Mouse (Mus musculus) adipocyte (in vitro differentiated cells): ENCODE data around the gene Cenpp.

Source experiments
- DNase-seq: peaks from one replicate; pipeline ENCODE4 v3.0.0-alpha.2; 2016; ENCODE audit warnings: low spot score

Gene Cenpp

DNA sequence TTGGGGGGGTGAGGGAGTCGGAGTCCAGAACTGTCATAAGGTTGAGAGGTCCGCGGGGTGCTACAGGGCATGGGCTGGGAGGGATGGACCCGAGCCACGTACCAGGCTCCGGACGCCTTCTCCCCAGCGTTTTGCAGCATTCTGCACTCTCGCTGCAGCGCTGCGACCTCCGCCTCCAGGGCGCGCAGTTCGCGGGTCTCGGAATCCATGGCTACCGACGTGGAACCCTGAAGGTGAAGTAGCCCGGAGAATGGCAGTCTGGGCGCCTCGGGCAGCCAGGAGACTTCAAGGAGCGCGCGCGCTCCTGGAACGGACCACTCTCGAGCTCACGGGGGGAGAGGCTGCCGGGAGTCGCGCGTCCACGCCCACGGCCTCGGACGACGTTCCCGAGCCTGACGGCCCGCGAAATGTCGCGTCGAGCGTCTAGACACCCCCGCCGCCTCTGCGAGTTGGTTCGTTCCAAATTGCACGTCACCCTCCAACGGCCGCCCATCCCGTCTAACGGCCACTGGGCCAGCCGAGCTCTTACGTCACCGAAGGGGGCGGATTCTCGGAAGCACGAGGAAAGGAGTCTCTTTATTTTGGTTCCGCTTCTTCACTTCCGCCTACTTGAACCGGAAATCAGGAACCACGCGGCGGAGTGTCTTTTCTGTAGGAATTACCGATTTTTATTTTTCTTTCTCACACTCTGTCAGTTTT, at the start of gene Cenpp, which contains the start of gene Nol8:
Gene Cenpp (minus strand): TSS at position 305 of the 699 bp plus-strand sequence.
Gene Nol8 (plus strand): TSS at position 598 of the 699 bp plus-strand sequence.
- DNase-seq, result peak; percentile 99

GRCm38 (mm10) chr13:49691056-49691455, 38.5 kb upstream of the Cenpp start:
- DNase-seq, result no peak

DNA sequence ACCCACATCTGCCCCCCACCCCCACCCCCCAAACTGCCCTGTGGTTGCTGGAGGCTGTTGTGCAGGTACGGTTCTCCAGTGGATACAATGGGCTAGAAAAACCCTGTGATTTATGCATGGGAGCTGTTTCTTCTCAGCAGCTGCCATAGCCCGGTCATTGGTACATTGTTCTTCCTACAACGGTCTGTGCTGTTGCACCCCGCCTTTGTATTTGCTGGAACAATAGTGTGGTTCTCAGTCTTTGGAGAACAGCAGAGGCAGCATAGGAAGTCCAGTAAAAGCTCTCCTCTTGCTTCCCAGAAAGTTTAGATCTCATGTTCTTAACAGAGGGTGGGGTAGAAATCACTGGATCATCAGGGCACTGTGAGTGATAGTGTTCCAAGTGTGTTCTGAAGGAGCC, 31.7 kb upstream of the Cenpp start:
- DNase-seq, result no peak

DNA sequence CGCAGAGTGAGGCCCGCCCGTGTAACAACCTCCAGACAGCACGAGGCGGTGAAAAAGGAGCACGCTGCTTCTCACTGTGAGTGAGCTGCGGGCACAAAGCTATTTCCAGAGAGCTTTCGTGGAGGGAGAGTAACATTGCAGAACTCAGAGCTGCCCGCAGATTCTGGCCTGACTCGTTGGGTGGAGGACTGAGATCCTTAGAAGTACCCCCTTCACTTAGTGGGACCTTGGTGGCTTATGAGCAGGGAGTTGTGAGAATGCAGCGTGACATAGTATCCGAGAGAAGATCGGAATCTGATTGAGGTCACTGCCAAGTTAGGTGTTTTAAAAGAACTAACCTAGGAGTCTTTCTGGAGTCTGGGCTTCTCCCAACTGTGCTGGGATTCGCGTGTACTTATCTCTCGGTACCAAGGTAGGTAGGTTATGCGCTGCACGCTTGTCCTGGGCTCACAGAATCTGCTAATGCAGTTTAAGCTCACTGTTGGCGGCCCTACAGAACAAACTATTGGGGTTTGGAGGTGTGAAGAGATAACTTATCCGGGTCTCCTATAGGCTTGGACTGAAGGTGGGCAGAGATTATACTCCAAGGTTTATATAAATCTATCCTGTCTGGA, 29.8 kb upstream of the Cenpp start:
- DNase-seq, result no peak

- DNase-seq, result peak; percentile 97
Observed at GRCm38 (mm10) chr13:49681351-49682232, 29.0 kb upstream of the Cenpp start, which contains the start of gene Iars. Gene Iars (plus strand): TSS chr13:49682100.

DNA sequence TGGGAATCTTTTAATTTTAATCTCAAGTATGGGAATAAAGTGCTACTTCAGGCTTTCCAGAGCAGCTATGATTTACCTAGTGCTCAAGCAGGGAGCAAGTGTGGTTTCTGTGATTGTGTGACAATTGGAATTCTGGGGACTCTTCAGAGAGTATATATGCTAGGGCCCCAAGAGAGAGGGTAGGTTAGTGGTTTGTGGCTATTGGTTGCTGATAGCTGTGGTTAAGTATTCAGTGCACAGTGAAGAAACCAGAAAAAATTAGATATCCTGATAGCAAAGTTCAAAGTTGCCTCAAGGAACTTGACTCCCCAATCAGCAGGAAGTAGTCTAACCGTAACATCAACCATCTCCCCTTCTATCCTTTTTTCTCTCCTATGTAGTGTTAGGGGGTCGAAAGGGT, 25.2 kb upstream of the Cenpp start:
- no peak for DNase-seq

DNA sequence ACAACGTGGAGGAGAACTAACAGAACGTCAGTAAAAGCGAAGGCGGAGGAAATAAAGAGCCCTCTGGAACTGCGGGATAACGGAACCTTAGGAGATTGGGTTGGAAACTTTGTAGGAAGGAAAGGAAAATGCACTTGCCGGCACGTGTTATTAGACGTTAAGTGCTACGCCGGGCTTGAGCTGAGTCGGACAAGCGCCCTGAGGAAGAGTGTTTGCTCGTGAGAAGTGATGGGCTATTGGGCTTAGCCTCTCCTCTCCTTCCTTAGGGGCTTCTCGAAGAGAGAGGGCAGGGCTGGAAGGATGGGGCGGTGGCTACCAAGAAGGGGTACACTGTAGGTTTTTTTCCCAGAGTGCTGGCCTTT, 576 bp upstream of the Cenpp start:
- no peak for DNase-seq

DNA sequence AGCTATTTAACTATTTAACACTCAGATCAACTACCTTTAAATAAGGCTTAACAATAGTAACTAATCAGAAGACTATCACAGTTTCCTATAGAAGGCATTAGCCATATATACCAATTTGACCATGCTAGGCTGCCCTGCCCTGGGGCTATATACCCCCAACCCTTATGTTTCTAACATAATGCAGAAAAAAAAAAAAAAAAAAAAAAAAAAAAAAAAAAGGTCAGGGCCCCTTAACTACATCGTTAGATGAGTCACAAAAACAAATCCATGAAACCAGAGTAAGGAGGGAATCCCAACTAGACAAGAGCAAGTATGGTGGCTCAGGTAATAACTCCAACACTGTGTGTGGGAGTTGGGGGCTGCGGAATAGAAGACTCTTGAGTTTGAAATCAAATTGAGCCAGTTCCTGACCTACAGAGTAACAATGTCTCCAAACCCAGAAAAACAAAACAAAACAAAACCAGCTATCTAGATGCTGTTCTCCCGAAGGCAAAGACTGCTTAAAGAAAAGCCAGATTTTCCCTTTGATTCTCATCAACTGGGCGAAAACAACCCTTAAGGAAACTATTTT, 719 bp downstream of the Cenpp start:
- DNase-seq, result no peak

DNA sequence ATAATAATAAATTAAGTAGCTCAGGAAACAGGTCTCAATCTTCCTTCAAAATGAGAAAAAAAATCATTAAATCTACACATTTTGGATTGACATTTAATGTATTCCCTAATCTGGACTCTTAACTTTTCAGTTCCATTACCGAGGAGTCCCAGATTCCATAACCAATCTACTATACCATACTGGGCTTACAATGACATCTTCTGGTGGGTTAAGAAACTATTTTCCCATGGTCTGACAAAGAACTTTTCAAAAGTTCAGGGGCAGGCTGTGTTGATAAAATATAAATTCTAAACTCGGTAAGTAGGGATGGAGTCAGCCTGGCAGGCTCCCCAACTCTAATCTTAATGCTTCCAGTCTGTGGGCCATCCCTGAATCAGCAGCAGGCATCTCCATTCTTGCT, 1.4 kb downstream of the Cenpp start:
- peak; percentile 30 for DNase-seq

DNA sequence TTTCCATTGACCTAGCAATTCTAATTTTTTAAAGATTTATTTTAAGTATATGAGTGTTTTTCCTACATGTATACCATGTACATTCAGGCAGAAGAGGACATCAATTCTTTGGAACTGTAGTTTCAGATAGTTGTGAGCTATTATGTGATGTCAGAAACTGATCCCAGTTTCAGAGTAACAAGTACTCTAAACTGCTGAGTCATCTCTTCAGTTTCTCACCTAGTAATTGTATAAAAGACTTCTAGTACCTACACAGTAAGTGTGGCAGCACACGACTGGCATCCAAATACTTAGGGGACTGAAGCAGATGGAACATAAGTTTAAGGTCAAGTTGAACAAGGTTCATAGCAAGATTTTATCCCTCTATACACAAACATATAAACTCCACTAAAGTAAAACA, 6.6 kb downstream of the Cenpp start:
- DNase-seq, result peak; percentile 11

DNA sequence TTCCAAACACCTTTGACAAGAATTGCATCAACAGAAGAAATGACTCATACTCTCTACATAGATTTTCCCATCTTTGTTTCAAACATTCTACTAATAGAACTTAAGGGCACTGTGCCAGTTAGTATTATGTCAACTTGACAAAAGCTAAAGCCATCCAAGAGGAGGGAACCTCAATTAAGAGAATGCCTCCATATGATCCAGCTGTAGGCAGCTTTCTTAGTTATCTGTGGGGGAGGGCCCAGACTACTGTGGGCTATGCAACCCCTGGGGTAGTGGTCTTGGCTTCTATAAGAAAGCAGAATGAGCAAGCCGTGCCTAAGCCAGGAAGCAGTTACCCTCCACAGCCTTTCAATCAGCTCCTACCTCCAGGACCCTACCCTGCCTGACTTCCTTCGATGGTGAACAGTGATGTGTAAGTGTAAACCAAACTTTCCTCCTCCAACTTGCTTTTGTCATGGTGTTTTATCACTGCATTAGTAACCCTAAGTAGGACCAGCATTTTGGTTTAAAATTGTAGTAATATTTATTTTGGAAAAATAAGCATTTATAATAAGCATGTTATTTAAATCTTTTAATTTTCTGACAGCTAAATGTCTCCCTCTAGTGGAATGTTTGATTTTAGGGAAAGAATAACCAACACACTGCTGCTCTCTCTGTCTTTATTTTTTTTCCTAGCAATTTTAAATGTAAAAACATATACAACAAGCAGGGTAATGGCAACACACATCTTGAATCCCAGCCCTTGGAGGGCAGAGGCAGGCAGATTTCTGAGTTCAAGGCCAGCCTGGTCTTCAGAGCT, 7.7 kb downstream of the Cenpp start:
- peak; percentile 78 for DNase-seq

DNA sequence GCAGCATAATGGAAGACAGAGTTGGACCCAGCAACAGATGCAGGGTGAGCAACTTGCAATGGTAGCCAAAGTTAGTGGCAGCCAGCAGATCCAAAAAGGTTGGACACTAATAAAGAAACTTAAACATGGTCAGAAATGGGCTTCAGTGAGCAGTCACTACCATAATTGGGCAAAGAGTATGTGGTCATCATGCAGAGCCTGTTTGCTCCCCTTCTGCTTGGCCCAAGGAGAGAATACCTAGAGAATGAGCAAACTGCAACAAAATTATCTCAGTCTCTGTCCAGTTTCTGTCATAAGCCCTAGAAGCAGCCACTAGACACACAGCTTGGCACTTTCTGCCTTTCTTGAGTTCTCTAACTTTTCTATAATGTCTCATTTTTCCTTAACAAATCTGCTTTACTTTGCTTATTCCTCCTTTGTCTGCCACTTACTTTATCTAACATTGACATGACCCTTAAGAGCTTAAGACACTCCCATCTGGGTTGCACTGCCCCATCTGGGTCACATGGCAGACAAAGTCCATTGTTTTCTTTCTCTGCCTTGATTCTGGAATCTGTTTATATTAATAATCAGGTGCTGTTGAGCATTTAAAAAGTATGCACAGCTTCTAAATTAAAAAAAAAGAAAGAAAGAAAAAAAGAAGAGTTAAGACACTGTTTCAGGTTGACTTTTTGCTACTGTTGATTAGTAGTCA, 8.8 kb downstream of the Cenpp start:
- peak; percentile 24 for DNase-seq

DNA sequence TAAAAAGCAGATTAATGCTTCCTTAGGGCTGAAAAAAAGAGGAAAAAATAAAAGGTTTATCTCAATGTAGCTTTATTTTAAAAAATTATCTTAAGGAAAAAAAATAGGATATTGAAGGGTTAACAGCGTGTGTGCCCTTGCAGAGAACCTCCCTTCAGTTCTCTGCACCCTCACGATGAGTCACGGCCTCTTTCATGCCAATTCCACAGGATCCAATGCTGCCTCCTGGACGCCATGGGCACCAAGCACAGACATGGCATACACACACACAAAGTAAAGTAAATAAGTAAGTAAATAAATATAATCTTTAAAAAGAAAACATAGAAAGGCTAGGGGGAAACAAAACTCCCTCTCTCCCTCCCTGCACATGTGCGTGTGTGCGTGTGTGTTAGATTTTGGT, 9.9 kb downstream of the Cenpp start:
- DNase-seq, result peak; percentile 16

DNA sequence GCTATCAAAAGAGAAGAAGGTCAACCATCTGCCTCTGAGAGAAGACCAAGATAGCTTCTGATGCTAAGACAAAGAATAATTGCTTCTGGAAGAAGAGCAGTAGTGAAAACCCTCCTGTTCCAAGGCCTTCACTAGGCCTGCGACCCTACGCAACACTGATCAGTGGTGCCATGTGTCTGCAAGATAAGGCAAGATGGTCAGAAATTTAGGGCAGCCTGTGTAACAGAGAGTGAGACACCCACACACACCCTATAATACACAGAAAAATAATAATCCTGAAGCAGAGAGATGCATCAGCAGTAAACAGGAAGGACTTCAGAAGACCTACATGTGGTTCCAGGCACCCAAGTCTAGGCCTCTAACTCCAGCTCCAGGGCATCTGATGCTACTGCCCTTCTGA, 12.6 kb downstream of the Cenpp start:
- no peak for DNase-seq

DNA sequence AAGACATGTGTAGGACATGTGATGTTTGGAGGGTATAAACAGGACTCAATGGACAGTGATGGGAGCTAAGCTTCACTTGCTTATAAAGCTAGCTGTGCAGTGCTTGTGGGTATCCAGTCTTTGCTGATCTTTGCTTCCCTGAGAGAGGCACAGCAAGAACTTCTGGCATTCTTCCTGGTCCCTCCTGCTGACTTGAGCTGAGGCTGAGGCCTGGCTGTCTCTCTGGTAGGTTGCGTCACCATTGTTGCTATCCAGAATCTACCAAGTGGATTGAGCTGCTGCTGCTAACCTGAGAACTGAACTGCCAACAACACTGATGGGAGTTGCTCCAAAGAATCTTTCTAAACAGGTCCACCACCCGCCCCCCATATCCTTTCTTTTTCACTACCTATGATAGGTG, 23.5 kb downstream of the Cenpp start:
- DNase-seq, result no peak

GRCm38 (mm10) chr13:49628167-49628566, 24.4 kb downstream of the Cenpp start:
- no peak for DNase-seq

- DNase-seq, result peak; percentile 36
Observed at GRCm38 (mm10) chr13:49623216-49623615, 29.4 kb downstream of the Cenpp start.

- DNase-seq, result no peak
Observed at GRCm38 (mm10) chr13:49618365-49618764, 34.2 kb downstream of the Cenpp start.

DNA sequence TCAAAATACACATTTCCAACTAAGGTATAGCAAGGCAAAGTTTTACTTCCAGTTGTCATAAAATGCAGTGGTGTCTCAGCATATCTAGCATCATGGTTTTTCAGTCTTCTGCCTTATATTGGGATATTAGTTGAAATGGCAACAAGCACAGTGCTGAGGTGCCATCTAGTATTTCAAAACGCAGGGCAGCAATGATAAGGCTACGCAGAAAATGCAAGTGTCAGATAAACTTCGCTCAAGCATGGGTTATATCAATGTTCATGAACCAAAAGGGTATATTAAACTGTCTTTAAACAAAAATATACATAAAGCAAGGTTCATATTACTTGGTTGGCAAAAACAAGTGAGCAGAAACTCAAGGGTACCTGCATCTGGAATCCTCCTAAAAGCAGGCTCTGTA, 35.6 kb downstream of the Cenpp start:
- DNase-seq, result no peak

DNA sequence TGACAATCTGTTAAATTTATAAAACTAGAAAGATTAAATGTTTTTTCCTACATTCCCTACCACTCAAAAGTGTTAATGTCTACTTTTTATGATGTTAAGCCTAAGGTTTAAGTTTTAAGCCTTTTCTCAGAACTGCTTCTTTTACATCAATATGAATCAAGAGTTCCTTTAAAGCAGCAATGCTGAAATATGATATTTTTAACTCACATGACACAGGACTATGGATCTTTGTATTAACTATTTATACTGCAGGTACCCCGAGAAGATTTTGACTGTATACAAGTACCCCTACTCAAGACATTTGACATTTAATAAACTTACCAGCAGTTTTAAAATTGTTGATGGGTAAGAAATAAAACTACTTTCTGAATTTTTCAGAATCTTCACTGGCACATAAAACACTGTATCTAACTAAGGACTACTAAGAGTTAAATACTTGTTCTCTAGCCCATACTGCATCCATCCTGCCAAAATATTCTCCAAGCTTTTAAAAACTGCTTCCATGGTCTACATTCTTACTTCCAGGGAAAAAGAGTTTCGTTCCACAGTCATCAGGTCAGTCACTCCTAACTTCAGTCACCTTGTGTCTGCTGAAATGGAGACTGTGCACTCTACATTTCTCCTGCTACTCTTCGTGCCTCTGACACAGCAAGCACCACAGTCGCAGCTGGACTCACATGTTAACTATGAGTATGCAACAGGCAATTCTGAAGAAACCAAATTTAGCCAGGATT, 43.8 kb downstream of the Cenpp start:
- no peak for DNase-seq
